Mouse (Mus musculus) intestine, embryonic 16.5 days (tissue): ENCODE measurements at regions not wholly inside any gene's neighbourhood (a gene's known extent, or its start where the extent isn't known, plus 50 kb on each side); places are given as distances from the start of the nearest gene placed in this dataset.

ENCODE experiments used
- ATAC-seq: fragments of 200-750 bp; cut with Nextera tagmentation; 2 replicates; pipeline ENCODE4 v1.8.0; 2017; ENCODE audit warnings: moderate TSS enrichment, moderate library complexity
- H3K27ac ChIP-seq: fragments of 300-500 bp; sonication (generic); 2 replicates; pipeline ENCODE4 v1.5.1; 2014; ENCODE audit warnings: mild to moderate bottlenecking, low read length
- H3K27me3 ChIP-seq: fragments of 300-500 bp; sonication (generic); replicated peaks from 2 replicates; pipeline ENCODE4 v1.6.1; 2014; ENCODE audit warnings: low read length, control low read depth, mixed read lengths; ENCODE audit not compliant: control insufficient read depth, insufficient read depth
- H3K36me3 ChIP-seq: fragments of 300-500 bp; sonication (generic); 2 replicates; pipeline ENCODE4 v1.6.1; 2014; ENCODE audit warnings: low read length, control low read depth; ENCODE audit not compliant: control insufficient read depth, insufficient read depth
- H3K4me1 ChIP-seq: fragments of 300-500 bp; sonication (generic); 2 replicates; pipeline ENCODE4 v1.6.1; 2014; ENCODE audit warnings: low read length, control low read depth, mixed read lengths; ENCODE audit not compliant: control insufficient read depth, insufficient read depth
- H3K4me2 ChIP-seq: fragments of 300-500 bp; sonication (generic); 2 replicates; pipeline ENCODE4 v1.6.1; 2014; ENCODE audit warnings: low read depth, low read length, control low read depth
- H3K4me3 ChIP-seq: fragments of 300-500 bp; sonication (generic); 2 replicates; pipeline ENCODE4 v1.5.1; 2014; ENCODE audit warnings: mild to moderate bottlenecking, low read length
- H3K9ac ChIP-seq: fragments of 300-500 bp; sonication (generic); 2 replicates; pipeline ENCODE4 v1.6.1; 2014; ENCODE audit warnings: low read depth, low read length
- H3K9me3 ChIP-seq: fragments of 300-500 bp; sonication (generic); 2 replicates; pipeline ENCODE4 v1.6.1; 2016; ENCODE audit warnings: low read length, control low read depth; ENCODE audit not compliant: control insufficient read depth
- WGBS: fragments of 180-500 bp; shearing (Covaris S2); extraction: QIAGEN DNeasy Blood & Tissue Kit; methylation state at CpG from one replicate; pipeline ENCODE4 v1.1.7; 2014; 5-methylcytosine and 5-hydroxymethylcytosine counted together

DNA sequence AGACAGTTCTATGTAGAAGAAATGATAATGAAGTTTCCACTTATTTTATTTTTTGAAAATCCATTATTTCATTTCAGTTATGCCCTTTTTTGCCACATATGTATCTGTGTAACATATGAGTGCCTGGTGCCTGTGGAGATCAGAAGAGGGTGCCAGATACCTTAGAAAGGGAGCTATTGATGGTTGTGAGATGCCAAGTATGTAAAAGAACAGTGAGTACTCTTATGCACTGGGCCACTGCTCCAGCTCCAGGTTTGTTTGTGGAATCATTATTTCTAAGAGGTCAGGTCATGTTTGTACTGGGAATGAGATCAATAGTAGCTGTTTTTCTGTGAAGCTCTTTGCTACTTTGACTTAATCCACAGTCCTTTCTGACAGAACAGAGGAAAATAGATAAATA, 68.1 kb downstream of the Cenpw start:
- Histone ChIP-seq H3K9ac (no peak overlapping the region), H3K27me3 (no peaks in the 10 kb centered on the region), H3K9me3 (no peaks in the 10 kb centered on the region), H3K4me1 (no peaks in the 10 kb centered on the region), H3K4me2 (no peak overlapping the region), H3K4me3 (no peak overlapping the region), H3K36me3 (no peaks in the 10 kb centered on the region), H3K27ac (no peak overlapping the region)
- no peak for ATAC-seq

DNA sequence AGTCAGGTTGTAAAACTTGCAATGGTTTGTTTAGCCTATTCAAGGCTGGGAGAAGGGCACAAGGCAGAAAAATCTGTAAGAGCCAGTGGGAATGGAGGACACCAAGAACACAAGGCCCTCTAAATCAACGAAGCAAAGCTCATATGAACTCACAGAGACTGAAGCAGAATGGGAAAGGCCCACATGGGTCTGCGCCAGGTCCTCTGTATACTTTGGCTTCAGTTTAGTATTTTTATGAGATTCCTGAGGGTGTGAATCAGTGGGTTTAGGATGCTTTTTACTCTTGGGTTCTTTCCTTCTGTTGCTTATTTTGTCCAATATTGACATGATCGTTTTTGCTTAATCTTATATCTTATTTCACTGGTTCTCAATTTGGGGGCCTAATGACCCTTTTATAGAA, 90.0 kb downstream of the Cenpw start:
- ATAC-seq: no peak
- WGBS: 65% methylated on average over 3 of the region's 3 CpGs
- H3K27me3 ChIP-seq: no peaks in the 10 kb centered on the region
- no peak overlapping the region for H3K4me2 ChIP-seq
- H3K4me3 ChIP-seq: no peak overlapping the region
- no peak overlapping the region for H3K9ac ChIP-seq
- no peaks in the 10 kb centered on the region for H3K9me3 ChIP-seq
- no peaks in the 10 kb centered on the region for H3K36me3 ChIP-seq
- H3K27ac ChIP-seq: no peak overlapping the region
- no peaks in the 10 kb centered on the region for H3K4me1 ChIP-seq

DNA sequence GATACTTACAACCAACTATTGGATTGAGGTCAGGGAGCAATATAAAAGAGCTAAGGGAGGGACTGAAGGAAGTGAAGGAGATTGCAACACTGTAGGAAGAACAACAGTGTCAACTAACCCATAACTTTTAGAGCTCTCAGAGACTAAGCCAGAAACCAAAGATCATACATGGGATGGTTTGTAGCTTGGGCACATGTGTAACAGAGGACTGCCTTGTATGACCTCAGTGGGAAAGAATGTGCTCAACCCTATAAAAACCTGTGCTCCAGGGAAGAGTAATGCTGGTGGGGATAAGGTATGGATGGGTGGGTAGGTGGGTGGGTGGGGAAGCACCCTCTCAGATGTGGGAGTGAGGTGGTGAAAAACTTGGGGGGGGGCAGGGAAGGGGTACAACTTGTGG, 97.9 kb downstream of the Cenpw start:
- Histone ChIP-seq H3K4me3 (no peak overlapping the region), H3K27me3 (no peaks in the 10 kb centered on the region), H3K27ac (no peak overlapping the region), H3K9ac (no peak overlapping the region), H3K36me3 (no peaks in the 10 kb centered on the region), H3K9me3 (no peaks in the 10 kb centered on the region), H3K4me1 (no peaks in the 10 kb centered on the region), H3K4me2 (no peak overlapping the region)
- no peak for ATAC-seq

DNA sequence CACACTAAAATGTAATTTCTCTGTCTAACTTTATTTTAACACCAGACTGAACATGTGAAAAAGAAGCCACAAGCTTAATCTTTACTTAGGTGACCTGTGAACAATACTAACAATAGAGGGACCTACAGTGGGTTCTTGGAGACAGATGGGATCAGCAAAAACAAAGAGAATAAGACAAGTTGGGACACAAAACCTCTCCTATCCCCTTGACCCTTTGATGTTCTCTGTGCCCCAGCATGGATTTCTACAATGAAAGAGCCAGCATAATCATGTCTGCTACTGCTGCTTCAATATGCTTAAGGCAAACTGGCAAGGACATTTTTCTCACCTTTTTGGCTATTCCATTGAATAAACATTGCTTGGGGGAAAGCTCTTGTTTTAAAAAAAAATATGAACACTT, 105.8 kb downstream of the Cenpw start:
- Histone ChIP-seq H3K27ac (no peak overlapping the region), H3K4me2 (no peak overlapping the region), H3K27me3 (no peaks in the 10 kb centered on the region), H3K4me3 (no peak overlapping the region), H3K9me3 (no peaks in the 10 kb centered on the region), H3K4me1 (no peaks in the 10 kb centered on the region), H3K9ac (no peak overlapping the region), H3K36me3 (no peaks in the 10 kb centered on the region)
- no peak for ATAC-seq

DNA sequence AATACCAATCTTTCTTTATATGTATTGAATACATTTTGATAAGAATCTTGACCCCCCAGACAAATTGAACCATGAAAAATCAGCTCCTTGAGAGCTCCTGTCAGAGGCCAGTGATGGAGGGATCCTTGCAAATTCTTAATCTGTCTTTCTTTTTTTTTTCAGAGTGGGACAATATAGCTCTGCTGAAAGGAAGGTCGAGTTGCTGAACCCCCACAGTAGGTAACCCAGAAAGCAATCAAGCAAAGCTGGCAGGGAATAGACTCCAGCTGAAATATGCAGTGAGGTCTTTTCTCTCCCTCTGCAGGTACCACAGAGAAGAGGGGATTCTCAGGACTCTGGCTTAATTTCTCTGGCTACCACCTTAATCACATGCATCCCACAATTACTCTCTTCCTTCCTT, 108.8 kb downstream of the Cenpw start:
- no peaks in the 10 kb centered on the region for H3K9me3 ChIP-seq
- no peak overlapping the region for H3K4me3 ChIP-seq
- H3K27ac ChIP-seq: no peak overlapping the region
- 9% methylated on average over 1 of the region's 1 CpGs for WGBS
- H3K4me2 ChIP-seq: no peak overlapping the region
- no peaks in the 10 kb centered on the region for H3K4me1 ChIP-seq
- H3K27me3 ChIP-seq: no peaks in the 10 kb centered on the region
- ATAC-seq: no peak
- no peaks in the 10 kb centered on the region for H3K36me3 ChIP-seq
- H3K9ac ChIP-seq: no peak overlapping the region

DNA sequence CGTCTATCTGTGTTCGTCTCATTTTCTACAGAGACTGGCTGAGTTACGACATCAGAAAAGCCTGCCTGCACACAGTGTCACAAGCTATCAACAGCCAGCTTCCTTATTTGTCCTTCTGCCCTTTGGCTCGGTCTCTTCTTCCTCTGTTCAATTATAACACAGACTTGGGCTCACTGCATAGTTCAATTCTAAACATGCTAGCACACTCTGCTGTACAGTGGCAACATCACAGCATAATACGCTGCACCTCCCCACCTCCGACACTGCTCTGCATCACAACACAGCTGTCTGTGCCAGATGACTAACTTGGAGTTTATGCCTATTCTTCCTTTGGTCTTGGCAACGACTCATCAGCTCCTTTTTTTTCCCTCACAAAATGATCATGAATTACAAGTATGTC, 111.0 kb downstream of the Cenpw start:
- Histone ChIP-seq H3K27me3 (no peaks in the 10 kb centered on the region), H3K4me3 (no peak overlapping the region), H3K4me1 (no peaks in the 10 kb centered on the region), H3K9ac (no peak overlapping the region), H3K36me3 (no peaks in the 10 kb centered on the region), H3K4me2 (no peak overlapping the region), H3K9me3 (no peaks in the 10 kb centered on the region), H3K27ac (no peak overlapping the region)
- WGBS: 36% methylated on average over 7 of the region's 7 CpGs
- ATAC-seq: peak; percentile 73

DNA sequence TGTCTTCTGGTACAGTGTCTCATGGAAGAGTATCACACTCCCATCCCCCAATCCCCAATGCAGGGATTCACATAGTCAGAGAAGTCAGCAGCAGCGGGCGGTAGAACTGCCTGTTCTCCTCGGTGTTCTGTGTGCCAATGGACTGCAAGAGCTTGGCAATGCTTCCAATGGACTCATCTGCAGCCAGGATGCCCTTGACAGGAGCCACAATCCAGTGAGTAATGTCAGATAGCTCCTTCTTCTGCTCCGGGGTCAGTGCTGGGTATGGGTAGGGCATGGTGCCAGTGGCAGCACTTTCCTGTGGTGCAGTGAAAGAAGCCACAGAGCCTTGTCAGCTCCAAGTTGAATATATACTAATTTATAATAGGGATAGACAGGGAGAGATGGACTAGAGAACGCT, 115.3 kb downstream of the Cenpw start:
- Histone ChIP-seq H3K9me3 (no peaks in the 10 kb centered on the region), H3K4me2 (no peak overlapping the region)
- 88% methylated on average over 5 of the region's 5 CpGs for WGBS

DNA sequence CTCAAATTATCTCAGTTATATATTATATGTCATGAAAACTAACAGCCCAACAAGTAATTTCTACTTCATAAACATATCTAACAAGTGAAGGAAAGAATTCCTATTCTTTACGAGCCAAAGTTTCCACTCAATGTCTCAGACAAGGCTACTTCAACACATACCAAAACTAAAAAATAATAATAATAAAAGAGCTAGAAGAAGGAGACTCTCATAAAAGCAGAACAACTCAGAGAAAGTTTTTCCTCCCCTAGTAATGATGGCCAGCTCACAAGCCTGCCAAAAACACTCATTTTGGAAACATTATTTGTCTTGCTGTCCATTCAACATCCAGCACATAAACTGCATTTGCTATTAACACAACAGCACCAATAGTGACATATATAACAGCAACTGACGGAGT, 133.7 kb downstream of the Cenpw start:
- H3K9ac ChIP-seq: no peak overlapping the region
- no peak overlapping the region for H3K4me3 ChIP-seq
- no peak for ATAC-seq
- WGBS: 53% methylated on average over 2 of the region's 2 CpGs
- no peaks in the 10 kb centered on the region for H3K9me3 ChIP-seq
- H3K27ac ChIP-seq: no peak overlapping the region
- H3K27me3 ChIP-seq: no peaks in the 10 kb centered on the region
- no peaks in the 10 kb centered on the region for H3K4me1 ChIP-seq
- no peak overlapping the region for H3K4me2 ChIP-seq
- no peaks in the 10 kb centered on the region for H3K36me3 ChIP-seq

More for the DNA sequence above, 115.3 kb downstream of the Cenpw start:
- no peak for ATAC-seq
- no peaks in the 10 kb centered on the region for H3K36me3 ChIP-seq
- no peak overlapping the region for H3K9ac ChIP-seq
- H3K4me3 ChIP-seq: no peak overlapping the region
- no peak overlapping the region for H3K27ac ChIP-seq
- H3K27me3 ChIP-seq: no peaks in the 10 kb centered on the region
- no peaks in the 10 kb centered on the region for H3K4me1 ChIP-seq

DNA sequence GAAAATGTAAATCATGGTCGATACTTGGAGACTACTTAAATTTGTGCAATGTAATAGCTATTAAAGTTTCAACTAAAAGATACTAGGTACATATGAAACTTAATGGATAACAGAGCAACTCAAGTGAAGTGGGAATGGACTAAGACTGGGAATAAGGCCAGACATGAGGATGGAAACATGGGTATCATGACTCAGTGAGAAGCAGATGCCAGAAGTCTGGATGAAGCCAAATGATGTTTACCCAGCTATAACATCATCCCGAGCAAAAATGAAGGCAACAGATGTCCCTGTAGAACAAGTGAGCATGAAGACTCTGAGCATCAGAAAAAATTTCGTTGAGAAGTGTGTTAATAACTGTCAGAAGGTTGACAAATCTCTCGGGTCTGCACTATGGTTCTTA, 169.7 kb downstream of the Cenpw start:
- Histone ChIP-seq H3K9ac (no peak overlapping the region), H3K9me3 (no peaks in the 10 kb centered on the region), H3K36me3 (no peaks in the 10 kb centered on the region), H3K4me1 (no peaks in the 10 kb centered on the region), H3K4me3 (no peak overlapping the region), H3K27me3 (no peaks in the 10 kb centered on the region), H3K4me2 (no peak overlapping the region), H3K27ac (no peak overlapping the region)
- ATAC-seq: no peak
- 64% methylated on average over 4 of the region's 4 CpGs for WGBS

DNA sequence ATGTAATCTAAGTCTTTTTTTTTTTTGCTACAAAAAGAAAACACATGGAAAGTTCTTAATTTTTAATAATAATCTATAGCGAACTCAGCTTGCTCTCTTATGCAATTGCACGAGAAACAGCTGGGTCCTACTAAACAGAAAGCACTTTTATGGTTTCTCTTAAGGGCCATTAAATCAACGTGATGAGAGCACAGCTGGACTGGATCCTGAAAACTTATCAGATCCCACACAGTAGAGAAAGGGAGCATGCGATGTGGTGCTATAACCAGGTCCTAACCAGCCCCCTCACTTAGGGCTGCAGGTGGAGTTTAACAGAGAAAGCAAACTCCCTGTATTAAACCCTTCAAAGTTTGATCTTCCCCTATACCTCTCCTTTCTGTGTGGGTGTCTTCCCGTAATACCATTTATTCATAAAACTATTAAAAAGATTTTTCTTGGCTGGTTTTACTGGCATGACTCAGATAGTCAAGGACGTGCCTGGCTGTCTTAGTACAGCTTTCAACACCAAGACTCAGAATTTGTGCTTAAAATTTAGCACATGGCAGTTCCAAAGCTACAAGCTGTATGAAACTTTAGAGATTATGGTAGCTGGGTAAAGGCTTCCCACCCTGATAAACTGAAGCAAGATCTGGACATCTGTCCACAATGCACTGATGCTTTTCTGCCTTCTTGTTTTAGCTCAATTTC, 197.3 kb downstream of the Cenpw start:
- Histone ChIP-seq H3K4me1 (no peaks in the 10 kb centered on the region), H3K36me3 (no peaks in the 10 kb centered on the region), H3K9ac (no peak overlapping the region), H3K9me3 (no peaks in the 10 kb centered on the region), H3K27ac (no peak overlapping the region), H3K27me3 (no peaks in the 10 kb centered on the region), H3K4me3 (no peak overlapping the region), H3K4me2 (no peak overlapping the region)
- ATAC-seq: peak; percentile 73
- WGBS: 48% methylated on average over 6 of the region's 6 CpGs
